Mouse (Mus musculus) megakaryocyte, adult 5-6 weeks (primary cell): ENCODE results near the gene Plekhg4. TPM values are rescaled to one million over a fixed set of nuclear protein-coding genes. Genes with fewer than 3 reads are reported as not detected.

Experiments used
- ATAC-seq: 2 replicates; pipeline ENCODE4 v1.8.0; 2016; ENCODE audit warnings: mild to moderate bottlenecking, inconsistent platforms; ENCODE audit not compliant: poor library complexity, severe bottlenecking
- total RNA-seq, 2 experiments: library from RNA; stranded (forward) in 1 of 2; stranded (reverse) in 1 of 2; fragments of 153-499, 151-499 nt in 1 of 2; fragments of 221-1000, 200-1000 nt in 1 of 2; gene quantifications; 2 replicates each; pipeline versions ENCODE4 v1.2.3 to v1.2.4; 2015 to 2017

Plekhg4 gene
- total RNA-seq (2015) (0.22 TPM in 1 of 2 replicates, not detected in the other), total RNA-seq (2017) (0.11 and 0.16 TPM in 2 replicates)

DNA sequence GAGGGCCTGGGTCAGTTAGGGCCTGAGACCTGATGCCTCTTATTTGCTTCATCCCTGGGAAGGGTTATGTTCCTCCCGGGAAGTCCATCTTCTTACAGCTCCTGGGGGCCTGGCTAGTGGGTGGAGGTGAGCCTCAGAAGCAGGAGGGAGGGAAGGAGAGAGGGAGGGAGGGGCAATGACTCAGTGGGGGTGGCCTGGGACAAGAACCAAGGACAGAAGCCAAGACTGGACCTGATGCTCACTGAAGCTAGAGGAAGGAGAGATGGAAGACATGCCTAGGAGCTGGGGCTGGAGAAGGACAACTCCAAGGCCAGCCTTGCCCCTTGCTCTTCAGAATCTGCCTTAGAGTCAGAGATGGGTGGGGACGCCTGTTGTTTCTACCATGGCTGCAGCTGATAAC, at the start of gene Plekhg4:
Gene Plekhg4, plus strand, starts transcription at position 243 of the 400 bp plus-strand sequence.
- no peak for ATAC-seq

DNA sequence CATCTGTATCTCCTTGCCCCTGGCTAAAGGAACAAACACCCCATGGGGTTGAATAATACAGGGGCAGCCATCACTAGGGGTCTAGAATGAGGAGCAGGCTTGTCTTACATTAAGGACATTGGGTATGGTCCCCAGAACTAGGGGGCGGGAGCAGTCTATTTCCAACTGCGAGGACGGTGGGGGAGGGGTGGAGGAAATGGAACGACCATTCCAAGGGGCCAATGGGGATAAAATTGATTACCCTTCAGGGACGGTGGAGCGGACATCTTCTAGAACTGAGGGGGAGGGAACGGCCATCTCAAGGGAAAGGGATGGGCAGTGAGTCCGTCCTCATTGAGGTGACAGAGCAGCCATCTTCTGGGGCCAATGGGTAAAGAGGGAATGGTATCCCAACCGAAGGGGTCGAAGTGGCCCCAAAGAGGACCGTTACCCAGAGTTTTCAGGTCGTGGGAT, 47.4 kb upstream of the Plekhg4 start:
- no peak for ATAC-seq

DNA sequence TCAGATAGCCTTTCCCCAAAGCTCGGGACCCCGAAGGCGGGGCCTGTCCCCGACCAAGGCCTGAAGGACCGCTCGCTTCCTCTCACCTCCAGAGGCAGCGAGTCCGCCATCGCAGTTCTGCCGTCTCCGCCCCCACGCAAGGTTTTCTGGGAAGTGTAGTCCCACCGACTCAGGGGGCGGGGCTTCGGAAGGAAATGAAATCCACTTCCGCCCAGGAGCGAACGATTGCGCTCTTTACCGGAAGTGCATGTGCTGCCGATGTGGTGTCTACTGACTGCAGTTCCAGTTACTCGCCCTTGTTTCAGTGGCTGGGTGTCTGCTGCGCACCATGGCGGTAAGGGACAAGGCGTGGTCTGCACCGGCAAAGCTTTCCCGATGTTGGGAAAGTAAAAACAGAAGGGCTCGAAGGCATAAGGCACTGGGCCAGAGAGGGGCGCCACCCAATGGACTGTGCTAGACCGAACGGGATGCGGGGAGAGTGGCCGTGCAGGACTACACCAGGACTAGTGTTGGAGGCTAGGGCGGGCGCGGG, 46.9 kb upstream of the Plekhg4 start, which contains the start of the genes Lrrc29 and Tmem208:
Gene Lrrc29, minus strand, starts transcription at position 138 of the 532 bp plus-strand sequence.
Gene Tmem208, plus strand, starts transcription at position 214 of the 532 bp plus-strand sequence.
- ATAC-seq: peak; percentile 96

DNA sequence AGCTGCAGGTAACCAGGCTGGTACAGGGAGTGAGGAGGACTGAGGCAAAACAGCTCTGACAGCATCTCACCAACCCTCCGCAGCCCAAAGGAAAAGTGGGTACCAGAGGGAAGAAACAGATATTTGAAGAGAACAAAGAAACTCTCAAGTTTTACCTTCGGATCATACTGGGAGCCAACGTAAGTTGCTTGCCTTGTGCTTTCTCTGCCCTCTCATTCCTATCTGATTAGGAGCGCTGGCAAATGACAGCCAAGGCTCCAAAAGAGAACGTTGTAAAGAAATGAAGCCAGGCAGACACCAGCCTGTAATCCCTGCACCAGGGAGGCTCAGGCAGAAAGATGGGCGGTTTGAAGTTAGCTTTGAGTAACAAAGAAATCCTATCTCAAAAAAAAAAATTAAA, 46.1 kb upstream of the Plekhg4 start:
- no peak for ATAC-seq

DNA sequence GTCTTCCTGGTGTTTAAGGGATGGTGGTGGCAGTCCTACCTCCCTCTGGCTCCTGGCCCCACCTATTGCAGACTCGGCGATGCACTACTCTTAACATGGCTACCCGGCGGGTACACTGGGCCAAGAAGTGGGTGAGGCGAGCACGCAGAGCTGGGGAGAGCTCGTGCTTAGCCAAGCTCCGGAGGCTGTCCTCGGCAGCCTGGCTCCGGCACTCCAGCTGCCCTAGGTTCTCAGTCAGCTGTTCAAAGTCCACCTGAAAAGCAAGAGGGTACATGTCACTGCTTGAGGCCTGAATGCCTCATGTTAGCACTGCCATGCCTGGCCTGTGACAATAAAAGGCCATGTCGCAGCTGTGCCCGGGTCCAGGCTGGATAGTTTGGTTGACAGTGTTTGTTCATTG, 42.7 kb upstream of the Plekhg4 start:
- no peak for ATAC-seq

DNA sequence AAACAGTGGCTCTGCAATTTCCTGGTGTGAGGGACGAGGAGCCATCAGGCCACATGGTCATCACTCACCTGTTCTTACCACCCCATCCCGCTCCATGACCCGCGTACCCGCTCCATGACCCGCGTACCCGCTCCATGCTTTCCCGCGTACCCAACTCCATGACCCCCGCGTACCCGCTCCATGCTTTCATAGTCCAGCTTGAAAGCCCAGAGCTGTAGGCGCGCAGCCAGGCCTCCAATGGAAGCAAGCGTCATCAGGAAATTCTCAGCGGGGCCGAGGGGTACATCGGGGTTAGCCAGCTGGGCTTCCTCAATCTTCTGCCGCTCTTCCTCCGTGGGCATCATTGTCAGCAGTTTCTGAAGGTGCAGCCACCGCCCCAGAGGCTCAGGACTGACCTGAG, 41.6 kb upstream of the Plekhg4 start:
- ATAC-seq: no peak

DNA sequence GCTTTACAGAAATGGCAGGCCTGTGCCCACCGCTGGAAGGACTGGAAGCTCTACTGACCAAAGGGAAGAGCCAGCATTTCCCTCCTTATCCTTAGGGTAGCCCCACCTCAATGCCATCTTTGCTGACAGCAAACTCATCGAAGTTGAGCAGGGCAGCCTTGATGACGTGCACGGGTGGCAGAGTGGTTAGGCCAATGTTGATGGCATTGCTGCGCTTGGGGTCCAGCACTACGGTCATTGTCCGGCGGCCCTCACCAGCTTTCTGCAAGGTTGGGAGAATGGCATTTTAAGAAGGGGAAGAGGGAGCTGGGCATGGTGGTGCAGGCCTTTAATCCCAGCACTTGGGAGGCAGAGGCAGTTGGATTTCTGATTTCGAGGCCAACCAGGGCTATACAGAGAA, 41.1 kb upstream of the Plekhg4 start:
- no peak for ATAC-seq

DNA sequence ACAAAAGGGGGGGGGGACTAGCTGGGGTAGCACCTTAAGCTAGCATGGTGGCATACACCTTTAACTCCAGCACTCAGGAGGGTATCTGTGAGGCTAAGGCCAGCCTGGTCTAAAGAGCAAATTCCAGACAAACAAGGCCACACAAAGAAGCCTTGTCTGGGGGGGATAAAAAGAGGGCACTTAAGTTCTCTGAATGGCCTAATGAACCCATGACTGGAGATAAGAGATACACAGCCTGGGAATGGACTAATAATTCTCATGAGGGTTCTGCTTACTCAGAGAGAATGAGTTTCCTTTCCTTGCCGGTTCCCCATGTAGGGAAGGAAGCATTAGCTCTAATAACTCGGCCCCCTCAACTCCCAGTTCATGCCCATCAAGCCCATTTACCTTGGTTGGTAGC, 40.6 kb upstream of the Plekhg4 start:
- ATAC-seq: no peak

DNA sequence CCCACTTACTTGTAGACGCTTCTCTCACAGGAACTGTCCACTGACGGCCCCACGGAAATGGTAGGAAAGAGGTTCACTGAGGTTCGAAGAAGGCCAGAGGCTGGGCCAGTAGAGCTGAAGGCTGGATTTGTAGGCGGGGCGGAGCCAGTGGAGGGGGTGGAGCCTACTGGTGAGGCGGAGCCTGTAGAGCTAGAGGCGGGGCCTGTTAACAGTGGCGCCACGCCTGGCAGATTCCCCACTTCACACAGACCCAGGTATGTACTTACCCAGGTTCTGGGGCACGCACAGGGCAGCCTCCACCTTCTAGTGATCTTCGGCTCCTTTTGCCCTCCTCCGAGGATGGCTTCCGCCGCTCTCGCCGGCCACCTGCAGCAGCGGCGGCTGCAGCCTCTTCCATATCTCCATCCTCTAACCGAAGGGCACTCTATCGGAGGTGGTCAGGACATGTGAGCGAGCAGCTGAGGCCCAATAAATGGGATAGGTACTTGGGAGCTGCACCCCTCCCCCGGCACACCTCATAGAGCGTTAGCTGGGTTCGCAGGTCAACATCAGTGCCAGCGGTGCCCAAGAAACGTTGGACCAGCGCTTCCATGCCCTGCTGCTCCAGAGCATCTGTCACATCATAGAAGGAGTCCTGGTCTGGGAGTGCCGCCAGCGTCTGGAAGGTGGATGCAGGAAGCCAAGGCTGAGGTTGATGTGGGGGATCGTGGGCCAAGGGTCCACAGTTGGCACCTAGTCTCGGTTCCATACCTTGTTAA, 36.5 kb upstream of the Plekhg4 start:
- no peak for ATAC-seq

DNA sequence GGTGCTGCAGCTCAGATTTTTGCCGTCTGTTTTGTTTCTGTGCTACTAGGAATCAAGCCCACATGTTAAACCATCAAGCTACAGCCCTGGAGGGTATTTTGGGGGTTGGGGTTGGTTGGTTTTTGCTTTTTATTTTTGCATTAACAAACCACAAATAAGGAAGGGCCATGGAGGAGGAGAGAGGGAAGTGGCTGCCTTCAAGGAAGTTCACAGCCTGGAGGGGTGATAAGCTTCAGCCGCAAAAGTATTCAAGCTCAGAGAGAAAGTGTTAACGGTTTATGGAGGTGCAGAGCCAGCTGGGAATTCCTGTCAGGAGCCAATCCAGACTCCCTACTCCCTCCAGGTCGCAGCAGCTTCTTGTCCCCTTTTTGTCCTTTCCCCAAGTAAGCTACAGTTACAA, 34.1 kb upstream of the Plekhg4 start:
- peak; percentile 60 for ATAC-seq

DNA sequence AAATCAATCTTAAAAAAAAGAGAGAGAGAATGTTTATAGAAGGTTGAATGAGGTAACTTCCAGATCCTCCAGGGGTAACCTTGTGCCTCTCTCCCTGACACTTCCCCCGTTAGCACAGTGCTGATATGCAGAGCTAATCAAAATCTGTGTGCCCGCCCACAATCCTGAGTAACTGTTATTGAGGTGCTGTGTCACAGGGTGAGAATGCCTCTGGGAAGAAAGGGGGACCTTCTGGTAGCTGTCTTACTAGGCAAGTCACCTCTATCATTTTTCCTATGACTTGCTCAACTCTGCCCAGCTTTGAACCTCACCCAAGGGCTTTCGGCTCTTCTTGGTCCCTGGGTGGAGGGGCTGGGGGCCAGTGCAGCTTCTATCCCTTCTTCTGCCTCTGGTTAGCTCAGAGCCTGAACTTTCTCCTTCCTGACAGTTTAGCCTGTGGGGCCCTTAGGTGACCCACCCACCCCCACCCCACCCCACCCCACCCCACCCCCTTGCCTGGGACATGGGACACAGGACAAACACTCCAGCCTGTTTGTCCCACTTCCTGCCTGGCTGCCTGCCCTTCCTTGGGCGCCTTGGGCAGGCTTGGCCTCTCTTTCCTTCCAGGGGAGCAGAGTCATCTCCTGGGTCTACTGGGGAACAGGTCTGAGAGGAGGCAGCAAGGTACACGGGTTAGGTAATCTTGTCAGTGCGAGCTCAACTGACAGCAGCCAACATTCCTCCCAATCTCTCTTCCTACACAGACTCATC, 33.0 kb upstream of the Plekhg4 start:
- no peak for ATAC-seq

DNA sequence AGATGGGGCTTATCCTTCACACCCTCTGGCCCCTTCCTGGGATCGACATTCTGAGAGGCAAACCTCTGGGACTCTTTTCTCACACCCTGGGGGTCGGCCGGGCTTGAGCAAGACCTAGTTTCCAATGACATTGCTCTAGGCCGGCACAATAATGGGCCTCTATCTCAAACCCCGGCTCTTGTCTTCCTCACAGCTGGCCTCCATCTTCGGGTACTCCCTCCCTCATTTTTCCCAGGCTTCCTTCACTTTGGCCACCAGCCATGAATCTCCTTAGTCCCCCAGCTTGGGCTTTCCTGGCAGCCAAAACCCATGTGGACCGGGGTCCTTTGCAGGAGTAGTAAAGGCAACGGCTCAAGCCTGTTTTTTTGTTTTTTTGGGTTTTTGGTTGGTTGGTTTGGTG, 31.7 kb upstream of the Plekhg4 start:
- no peak for ATAC-seq

DNA sequence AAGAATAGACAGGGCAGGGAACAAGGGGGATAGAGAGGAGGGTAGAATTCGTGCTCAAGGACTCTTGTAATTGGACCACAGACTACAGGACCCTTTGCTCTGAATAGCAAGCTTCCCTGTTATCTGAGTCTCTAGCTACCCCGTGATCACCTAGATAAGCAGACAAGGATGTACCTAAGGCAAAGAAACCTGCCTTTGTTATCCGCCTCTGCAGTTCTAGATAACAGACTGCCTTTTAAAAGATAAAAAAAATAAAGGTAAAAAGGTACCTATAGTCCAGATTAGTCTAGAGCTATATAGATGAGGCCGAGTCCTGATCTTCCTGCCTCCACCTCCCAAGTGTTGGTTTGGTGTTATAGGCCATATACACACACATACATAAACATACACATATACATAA, 30.3 kb upstream of the Plekhg4 start:
- ATAC-seq: no peak

DNA sequence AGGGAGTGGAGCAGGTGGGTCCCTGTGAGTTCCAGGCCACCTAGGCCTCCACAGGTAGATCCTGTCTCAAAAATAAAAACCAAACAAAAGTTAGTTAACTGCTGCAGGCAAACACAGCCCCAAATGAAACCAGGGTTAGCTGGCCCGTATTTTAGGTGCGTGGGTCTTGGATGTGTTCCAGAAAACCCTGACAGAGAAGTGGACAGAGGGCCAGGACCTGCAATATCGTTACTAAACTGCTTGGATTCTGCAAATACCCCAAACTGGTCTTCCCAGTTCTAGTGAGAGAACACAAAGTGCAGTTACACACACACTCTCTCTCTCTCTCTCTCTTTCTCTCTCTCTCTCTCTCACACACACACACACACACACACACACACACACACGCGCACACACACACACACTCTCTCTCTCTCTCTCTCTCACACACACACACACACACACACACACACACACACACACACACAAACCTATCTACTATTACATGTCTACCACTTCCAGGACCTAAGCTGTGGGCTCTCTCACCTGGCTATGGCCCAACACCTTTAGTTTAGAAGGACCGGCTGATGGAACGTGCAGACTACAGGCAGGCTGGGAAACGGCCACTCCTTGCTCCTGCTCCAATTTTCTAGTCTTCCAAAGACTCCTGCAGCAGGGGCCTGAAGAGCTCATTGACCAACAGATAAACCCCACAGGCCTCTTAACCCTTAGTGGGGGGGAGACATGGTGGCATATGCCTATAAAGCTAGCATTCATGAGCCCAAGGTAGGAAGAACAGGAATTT, 29.1 kb upstream of the Plekhg4 start:
- ATAC-seq: no peak

DNA sequence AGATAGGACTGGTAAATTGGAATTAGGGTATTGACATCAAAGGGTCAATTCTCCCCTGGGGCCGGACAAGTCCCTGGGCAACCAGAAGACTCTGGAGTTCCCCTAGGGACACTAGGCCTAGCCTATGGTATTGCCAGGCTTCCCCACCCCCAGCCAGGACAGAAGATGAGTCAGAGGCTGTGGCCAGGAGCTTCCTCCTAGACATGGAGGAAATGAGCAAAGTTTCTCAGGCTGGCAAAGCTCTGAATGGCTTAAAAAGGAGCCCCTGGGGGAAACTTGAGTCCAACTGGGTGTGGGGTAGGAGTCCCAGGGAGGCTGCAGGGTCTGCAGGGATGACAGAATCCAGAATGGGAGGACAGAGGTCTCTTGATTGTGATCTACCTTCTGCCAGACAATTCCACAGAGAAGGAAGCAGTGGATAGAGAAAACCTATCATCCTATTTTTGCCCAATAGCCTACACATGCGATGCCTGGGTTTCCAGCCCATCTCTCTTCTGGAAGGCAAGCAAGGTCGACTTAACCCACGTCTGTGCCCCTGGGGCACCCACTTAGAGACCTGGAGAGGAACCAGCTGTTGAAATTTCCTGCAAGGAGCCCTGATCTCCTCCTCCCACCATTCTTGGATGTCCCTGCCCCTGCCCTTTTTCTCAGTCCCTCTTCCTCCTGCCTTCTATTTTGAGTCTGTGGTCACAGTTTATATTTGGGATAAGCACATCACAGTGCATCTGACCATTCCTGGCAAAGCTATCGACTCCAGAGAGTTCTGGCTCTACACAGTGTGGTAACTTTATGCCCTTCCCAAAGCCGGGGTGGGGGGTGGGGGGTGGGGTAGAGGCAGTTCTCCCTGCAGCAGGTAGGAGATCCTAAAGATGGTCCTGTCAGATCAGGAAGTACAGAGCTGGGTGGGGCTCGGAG, 27.8 kb upstream of the Plekhg4 start:
- ATAC-seq: peak; percentile 53

DNA sequence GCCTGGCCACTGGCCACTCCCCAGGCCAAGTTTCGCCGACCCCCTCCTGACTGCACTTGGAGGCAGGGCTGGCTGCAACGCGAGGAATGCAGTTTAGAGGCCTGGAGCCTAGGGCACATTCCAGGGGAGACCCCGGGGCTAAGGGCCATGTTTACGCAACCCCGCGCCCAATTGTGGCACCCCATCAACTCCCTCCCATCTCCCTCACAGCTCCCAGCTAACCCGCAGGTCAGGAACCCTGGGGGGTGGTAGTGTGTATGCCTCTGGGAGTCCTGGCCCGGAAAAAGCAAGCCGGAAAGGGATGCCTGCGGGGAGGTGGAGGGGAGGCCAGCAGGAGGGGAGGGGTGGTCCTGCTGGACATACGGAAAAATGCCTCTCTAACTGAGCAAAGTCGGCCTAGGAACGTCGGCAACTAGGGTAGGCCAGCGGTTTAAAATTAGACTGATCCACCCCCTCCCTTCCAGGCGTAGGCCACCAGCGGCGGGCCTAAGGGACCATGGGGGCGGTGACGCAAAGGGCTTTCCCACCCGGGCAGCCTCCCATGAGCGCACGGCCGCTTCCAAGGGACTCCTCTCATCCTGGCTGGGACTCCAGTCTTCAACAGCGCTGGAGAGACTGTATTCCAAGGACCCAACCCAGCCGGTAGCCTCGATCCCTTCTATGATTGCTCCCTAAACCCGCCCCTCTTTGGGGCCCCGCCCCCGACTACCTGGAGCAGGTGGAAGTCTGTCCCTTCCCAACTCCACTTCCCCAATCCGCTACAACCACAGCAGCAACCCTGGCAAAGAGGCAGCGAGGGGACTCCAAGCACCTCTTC, 26.3 kb upstream of the Plekhg4 start:
- ATAC-seq: 0 out of 2 replicates have a peak, but pooled peaks have one; percentile 0

DNA sequence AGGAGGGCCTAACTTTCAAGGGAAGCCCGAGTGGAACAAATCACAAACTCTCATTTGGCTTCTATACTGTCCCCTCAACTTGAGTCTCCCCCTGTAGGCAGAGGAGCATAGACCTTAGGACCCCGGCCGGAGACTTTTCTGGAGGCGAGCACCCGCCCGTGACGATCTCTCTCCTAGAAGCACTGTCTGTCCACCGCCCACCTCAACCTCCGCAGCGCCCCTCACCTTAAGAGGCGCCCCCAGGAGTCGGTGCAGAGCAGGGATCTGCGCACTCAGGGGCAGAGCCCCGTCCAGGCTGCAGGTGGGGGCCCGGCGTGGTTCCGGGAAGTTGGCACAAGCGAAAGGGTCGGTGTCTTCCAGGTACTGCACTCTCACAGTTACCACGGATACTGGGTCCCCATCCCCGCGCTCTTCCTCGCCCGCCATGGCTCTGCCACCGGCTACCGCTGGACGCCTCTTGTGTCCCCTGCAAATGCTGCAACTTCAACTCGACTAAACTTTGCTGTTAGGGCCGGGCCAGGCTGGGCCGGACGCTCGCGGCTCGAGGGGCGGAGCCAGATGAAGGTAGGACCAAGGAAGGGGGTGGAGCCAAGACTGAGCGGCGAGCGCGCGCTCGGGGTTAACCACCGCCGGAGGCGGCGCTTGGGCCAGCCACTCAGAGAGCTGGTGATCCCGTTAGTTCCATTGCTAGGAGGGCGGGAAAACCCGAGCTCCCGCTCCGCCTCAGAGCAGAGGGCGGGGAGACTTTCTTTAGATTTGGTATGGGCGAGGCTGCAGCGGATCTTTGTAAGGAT, 25.4 kb upstream of the Plekhg4 start, which contains the start of gene Fhod1:
Gene Fhod1, minus strand, starts transcription at position 526 of the 794 bp plus-strand sequence.
- peak; percentile 85 for ATAC-seq
